Mouse (Mus musculus) bone marrow macrophage, adult 2 months (primary cell): ENCODE measurements around the gene Hat1.

ENCODE experiments used
- CTCF ChIP-seq: IDR thresholded peaks from 2 replicates; pipeline ENCODE4 v1.5.1; 2012; ENCODE audit warnings: low read depth, mild to moderate bottlenecking, low read length, moderate library complexity
- POLR2A ChIP-seq: IDR thresholded peaks from 2 replicates; pipeline ENCODE4 v1.6.1; 2012; ENCODE audit warnings: mild to moderate bottlenecking, low read depth, low read length, borderline replicate concordance

DNA sequence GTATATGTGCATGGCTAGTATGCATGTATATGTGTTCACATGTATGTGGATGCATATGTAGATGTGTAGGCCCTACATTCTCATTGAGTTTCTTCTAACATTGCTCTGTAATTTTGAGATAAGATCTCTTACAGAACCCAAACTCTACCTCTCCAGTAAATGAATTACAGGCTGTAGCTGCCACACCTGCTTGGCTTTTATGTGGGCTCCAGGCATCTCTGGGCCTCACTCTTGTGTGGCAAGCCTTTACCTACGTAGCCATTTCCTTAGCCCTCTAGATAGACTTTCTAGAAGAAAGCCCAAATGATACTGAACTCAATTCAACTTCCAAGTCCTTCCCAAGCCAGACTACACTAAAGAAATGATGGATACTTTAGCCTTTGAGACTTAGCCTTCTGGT, 28.6 kb upstream of the Hat1 start:
- TF ChIP-seq CTCF (no peak), POLR2A (no peak)
